Mouse (Mus musculus): ENCODE data around the gene Bmpr1a. TPM values are rescaled to one million over a fixed set of nuclear protein-coding genes. Genes with fewer than 3 reads are reported as not detected.
"Not testable (repeated sequence)": the region's sequence is repeated elsewhere in the genome, so short reads cannot be mapped to it uniquely, and the experiment has no call there.

Bmpr1a gene
- polyA plus RNA-seq, 1 experiment from 2014 or later: 3.4 TPM

DNA sequence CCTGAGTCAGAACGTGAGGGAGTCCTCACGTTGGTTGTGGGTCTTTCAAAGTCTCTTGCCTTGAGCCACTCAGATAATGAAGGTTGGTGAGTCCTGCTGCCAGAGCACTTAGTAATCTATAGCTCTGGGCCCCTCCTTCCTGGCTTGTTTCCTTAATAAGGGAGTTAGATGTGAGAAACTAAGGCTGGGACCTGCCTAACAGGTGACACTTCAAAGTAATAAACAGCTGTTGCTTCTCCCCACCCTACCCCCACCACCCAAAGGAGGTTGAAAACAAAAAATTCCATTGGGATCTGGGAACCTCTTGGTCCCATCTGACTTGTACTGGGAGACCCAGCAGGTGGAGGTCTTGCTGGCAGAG is 138.0 kb downstream of the Bmpr1a start:
- H3K9ac ChIP-seq: no peak overlapping the region
- peaks cover 24% of the 10 kb centered on the region for H3K4me1 ChIP-seq (replicated peaks)
- H3K4me2 ChIP-seq: no peak overlapping the region
- no peaks in the 10 kb centered on the region for H3K27me3 ChIP-seq
- ATAC-seq (ENCODE audit: low read depth) (no peak), DNase-seq (no peak)
- H3K27ac ChIP-seq: no peak overlapping the region
- WGBS (ENCODE audit: insufficient replicate concordance): 63% methylated on average over 2 of the region's 2 CpGs
- no peaks in the 10 kb centered on the region for H3K9me3 ChIP-seq (replicated peaks)
- H3K4me3 ChIP-seq (replicated peaks): no peak overlapping the region
- no peaks in the 10 kb centered on the region for H3K36me3 ChIP-seq

DNA sequence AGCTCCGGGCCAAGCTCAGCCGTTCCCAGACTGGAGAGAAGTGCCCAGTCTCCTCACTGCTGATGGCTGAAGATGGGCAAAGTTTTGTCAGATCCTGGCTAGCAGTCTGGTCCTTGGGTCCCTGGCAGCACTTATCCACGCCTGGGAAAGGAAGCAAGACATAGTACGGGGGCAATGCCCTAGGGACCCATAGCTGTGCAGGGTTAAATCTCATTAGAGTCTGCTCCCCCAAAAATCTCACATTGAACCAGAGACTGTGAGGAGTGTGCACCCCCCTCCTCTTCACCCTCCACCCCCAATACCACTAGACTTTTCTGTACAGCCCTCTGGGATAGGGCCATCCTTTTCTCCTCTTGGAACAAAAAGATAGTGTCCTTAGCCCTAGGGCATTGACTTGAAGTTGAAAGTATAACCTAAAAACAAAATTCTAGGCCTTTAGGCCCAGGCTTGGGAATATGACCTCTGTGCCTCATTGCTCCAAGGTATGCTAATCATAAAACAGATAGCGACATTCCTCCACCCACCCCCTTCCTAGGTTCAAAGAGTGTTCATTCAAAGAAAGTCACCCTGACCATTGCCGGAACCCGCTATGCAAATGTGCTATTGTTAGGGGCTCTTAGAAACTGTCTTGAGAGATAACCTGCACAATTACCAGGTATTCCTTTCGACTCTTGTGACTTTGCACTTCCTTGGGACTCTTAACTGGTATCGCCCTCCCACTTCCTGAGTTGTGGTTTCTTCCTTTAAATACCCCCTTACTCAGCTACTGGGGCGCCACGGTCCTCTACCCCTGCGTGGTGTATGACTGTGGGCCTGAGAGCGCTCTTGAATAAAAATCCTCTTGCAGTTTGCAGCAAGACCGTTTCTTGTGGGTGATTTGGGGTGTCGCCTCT is 138.6 kb downstream of the Bmpr1a start:
- H3K4me1 ChIP-seq (replicated peaks): peaks cover 24% of the 10 kb centered on the region
- H3K4me2 ChIP-seq: peak overlapping the region; percentile 64
- H3K9me3 ChIP-seq (replicated peaks); ATAC-seq (ENCODE audit: low read depth); H3K4me3 ChIP-seq (replicated peaks); H3K27ac ChIP-seq; H3K9ac ChIP-seq; DNase-seq; H3K36me3 ChIP-seq; H3K27me3 ChIP-seq: not testable (repeated sequence)
- 73% methylated on average over 15 of the region's 15 CpGs for WGBS (ENCODE audit: insufficient replicate concordance)

GRCm38 (mm10) chr14:34363490-34364253 is 139.5 kb downstream of the Bmpr1a start:
- H3K4me1 ChIP-seq (replicated peaks): peaks cover 24% of the 10 kb centered on the region
- WGBS (ENCODE audit: insufficient replicate concordance): 9% methylated on average over 32 of the region's 32 CpGs
- H3K27me3 ChIP-seq: no peaks in the 10 kb centered on the region
- peak; percentile 62 for ATAC-seq (ENCODE audit: low read depth)
- no peaks in the 10 kb centered on the region for H3K9me3 ChIP-seq (replicated peaks)
- H3K9ac ChIP-seq: 0 out of 2 replicates have a peak overlapping the region, but pooled peaks have one; percentile 34
- DNase-seq: peak; percentile 31
- H3K4me2 ChIP-seq: peak overlapping the region; percentile 64
- no peaks in the 10 kb centered on the region for H3K36me3 ChIP-seq
- no peak overlapping the region for H3K27ac ChIP-seq
- peak overlapping the region; percentile 33 for H3K4me3 ChIP-seq (replicated peaks)

- H3K36me3 ChIP-seq: no peaks in the 10 kb centered on the region
- no peak for ATAC-seq (ENCODE audit: low read depth)
- H3K4me3 ChIP-seq (replicated peaks): peak overlapping the region; percentile 33
Measured at GRCm38 (mm10) chr14:34362726-34363445, 140.3 kb downstream of the Bmpr1a start.

GRCm38 (mm10) chr14:34362135-34362534 is 141.0 kb downstream of the Bmpr1a start:
- no peak for ATAC-seq (ENCODE audit: low read depth)
- H3K4me3 ChIP-seq (replicated peaks): no peak overlapping the region
- DNase-seq: no peak
- no peaks in the 10 kb centered on the region for H3K36me3 ChIP-seq
- H3K4me2 ChIP-seq: no peak overlapping the region
- H3K9ac ChIP-seq: no peak overlapping the region
- 15% methylated on average over 4 of the region's 4 CpGs for WGBS (ENCODE audit: insufficient replicate concordance)
- no peak overlapping the region for H3K27ac ChIP-seq
- H3K9me3 ChIP-seq (replicated peaks): no peaks in the 10 kb centered on the region
- H3K27me3 ChIP-seq: no peaks in the 10 kb centered on the region
- H3K4me1 ChIP-seq (replicated peaks): peaks cover 33% of the 10 kb centered on the region

More at GRCm38 (mm10) chr14:34362726-34363445, 140.3 kb downstream of the Bmpr1a start:
- peak; percentile 27 for DNase-seq
- peaks cover 26% of the 10 kb centered on the region for H3K4me1 ChIP-seq (replicated peaks)
- 27% methylated on average over 18 of the region's 18 CpGs for WGBS (ENCODE audit: insufficient replicate concordance)
- no peaks in the 10 kb centered on the region for H3K27me3 ChIP-seq
- no peak overlapping the region for H3K27ac ChIP-seq
- no peak overlapping the region for H3K9ac ChIP-seq
- H3K4me2 ChIP-seq: peak overlapping the region; percentile 64
- no peaks in the 10 kb centered on the region for H3K9me3 ChIP-seq (replicated peaks)

Other genes starting within 250 kb of the Bmpr1a start
- gene Shld2, start 192.8 kb downstream of the Bmpr1a start, polyA plus RNA-seq (2015; fragmentation: Nextera tagmentation; extraction: Ambion mirVana): 7.2 and 8.0 TPM in 2 replicates
- 127 and 130 TPM in 2 replicates for gene Glud1, start 192.6 kb downstream of the Bmpr1a start, polyA plus RNA-seq (2015; fragmentation: Nextera tagmentation; extraction: Ambion mirVana)
- not detected in 2 replicates for gene Fam25c, start 147.9 kb downstream of the Bmpr1a start, polyA plus RNA-seq (2015; fragmentation: Nextera tagmentation; extraction: Ambion mirVana)
- 0.28 and 0.52 TPM in 2 replicates for gene Sncg, start 128.6 kb downstream of the Bmpr1a start, polyA plus RNA-seq (2015; fragmentation: Nextera tagmentation; extraction: Ambion mirVana)
- 2.6 and 3.0 TPM in 2 replicates for gene Mmrn2, start 127.9 kb downstream of the Bmpr1a start, polyA plus RNA-seq (2015; fragmentation: Nextera tagmentation; extraction: Ambion mirVana)
- not detected in 2 replicates for gene 9230112D13Rik, start 19.5 kb upstream of the Bmpr1a start, polyA plus RNA-seq (2015; fragmentation: Nextera tagmentation; extraction: Ambion mirVana)
- gene Ldb3, start 85.3 kb upstream of the Bmpr1a start, polyA plus RNA-seq (2015; fragmentation: Nextera tagmentation; extraction: Ambion mirVana): 0.54 and 0.59 TPM in 2 replicates
- gene Opn4, start 96.8 kb upstream of the Bmpr1a start, polyA plus RNA-seq (2015; fragmentation: Nextera tagmentation; extraction: Ambion mirVana): not detected in 2 replicates
- 24.9 and 30.0 TPM in 2 replicates for gene Wapl, start 170.6 kb upstream of the Bmpr1a start, polyA plus RNA-seq (2015; fragmentation: Nextera tagmentation; extraction: Ambion mirVana)

All from liver, embryonic 13.5 days (tissue).